Mouse (Mus musculus): ENCODE measurements around the gene Mum1. TPM values are rescaled to one million over a fixed set of nuclear protein-coding genes. Genes with fewer than 3 reads are reported as not detected.
A peak's percentile ranks its signal among the peaks of the same experiment; 100 is the strongest.

Mum1 gene
- polyA plus RNA-seq, 1 experiment from 2014 or later, result 43.7 TPM

DNA sequence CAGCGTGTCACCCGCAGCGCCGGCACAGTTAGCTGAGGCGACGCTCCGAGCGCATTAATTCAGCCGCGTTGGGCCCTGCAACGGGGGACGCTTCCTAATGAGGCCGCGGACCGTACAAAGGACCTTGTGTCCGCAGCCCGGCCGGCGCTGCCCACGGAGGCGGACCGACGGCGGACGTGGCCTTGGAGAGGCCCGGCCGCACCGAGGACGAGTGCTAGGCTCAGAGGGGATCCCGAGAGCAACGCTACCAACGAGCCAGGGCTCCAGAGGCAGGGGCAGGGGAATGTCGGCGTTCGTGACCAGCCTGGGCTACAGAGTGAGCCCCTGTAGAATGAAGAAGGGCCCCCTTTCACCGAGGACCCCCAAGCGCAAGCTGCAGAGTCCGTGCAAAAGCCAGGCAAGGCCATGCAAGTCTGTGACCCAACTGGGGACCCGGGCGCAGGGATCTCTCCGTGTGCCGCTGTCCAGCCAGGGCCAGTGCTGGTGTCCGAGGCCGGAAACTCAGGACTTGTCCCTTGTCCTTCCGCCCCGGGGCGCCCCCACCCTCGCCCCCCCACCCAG lies 35.7 kb upstream of the Mum1 start:
- peaks cover 15% of the 10 kb centered on the region for H3K36me3 ChIP-seq
- peak overlapping the region; percentile 87 for H3K4me2 ChIP-seq
- peak overlapping the region; percentile 78 for H3K9ac ChIP-seq
- H3K27ac ChIP-seq (replicated peaks), result no peak overlapping the region
- ATAC-seq (ENCODE audit: extremely low read depth, insufficient number of reproducible peaks, low FRiP score, low TSS enrichment), result no peak; the same call in 1 of the 2 replicates
- no peaks in the 10 kb centered on the region for H3K9me3 ChIP-seq
- peaks cover 76% of the 10 kb centered on the region for H3K27me3 ChIP-seq (replicated peaks)
- H3K4me3 ChIP-seq, result peak overlapping the region; percentile 55
- peaks cover 40% of the 10 kb centered on the region for H3K4me1 ChIP-seq
- under 1% methylated on average over 48 of the region's 48 CpGs for WGBS

DNA sequence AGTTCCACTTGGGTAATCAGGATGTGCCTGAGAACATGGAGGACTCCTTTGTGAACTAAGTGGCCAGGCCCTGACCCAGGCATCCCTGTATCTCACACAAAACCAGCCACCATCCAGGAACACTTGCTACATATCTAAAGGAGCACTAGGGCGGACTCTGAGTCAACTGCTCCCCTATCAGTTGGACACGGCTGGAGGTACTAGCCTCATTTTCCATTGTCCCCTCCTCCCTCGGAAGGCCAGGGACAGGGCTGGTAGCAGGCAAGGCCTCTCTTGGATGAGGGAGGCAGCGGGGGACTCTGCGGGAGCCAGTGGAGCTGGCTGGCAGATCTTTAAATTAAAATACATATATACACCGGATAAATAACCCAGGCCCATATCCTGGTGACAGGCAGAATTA lies 32.3 kb upstream of the Mum1 start:
- peaks cover 3% of the 10 kb centered on the region; the same call in 1 of the 2 replicates for H3K36me3 ChIP-seq
- no peaks in the 10 kb centered on the region for H3K9me3 ChIP-seq
- H3K4me1 ChIP-seq, result peaks cover 30% of the 10 kb centered on the region
- 58% methylated on average over 6 of the region's 6 CpGs for WGBS
- no peak for ATAC-seq (ENCODE audit: extremely low read depth, insufficient number of reproducible peaks, low FRiP score, low TSS enrichment)
- H3K27me3 ChIP-seq (replicated peaks), result peaks cover 43% of the 10 kb centered on the region
- H3K4me3 ChIP-seq, result no peak overlapping the region
- no peak overlapping the region for H3K27ac ChIP-seq (replicated peaks)
- no peak overlapping the region for H3K4me2 ChIP-seq
- peak overlapping the region; percentile 30; the same call in 1 of the 2 replicates for H3K9ac ChIP-seq

DNA sequence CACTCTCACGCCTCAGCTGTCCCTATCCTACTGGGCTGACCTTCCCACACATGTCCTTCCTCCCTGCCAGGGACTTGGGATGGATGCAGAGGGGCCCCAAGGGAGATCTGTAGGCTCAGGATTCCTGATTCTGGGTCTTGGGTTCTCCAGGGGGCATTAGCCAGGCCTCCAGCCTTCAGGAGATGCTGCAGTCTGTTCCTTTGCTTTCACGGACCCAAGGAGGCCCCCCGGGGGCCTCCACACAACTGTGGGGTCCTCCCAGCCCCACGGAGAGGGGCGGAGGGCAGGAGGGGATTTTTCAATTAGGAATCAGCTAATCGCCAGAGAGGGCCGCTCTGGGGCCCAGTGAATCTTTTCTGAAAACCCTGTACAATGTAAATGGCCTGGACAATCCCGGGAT lies 31.8 kb upstream of the Mum1 start:
- H3K4me2 ChIP-seq, result no peak overlapping the region
- WGBS, result 64% methylated on average over 8 of the region's 8 CpGs
- H3K27ac ChIP-seq (replicated peaks), result no peak overlapping the region
- peaks cover 30% of the 10 kb centered on the region for H3K4me1 ChIP-seq
- peaks cover 38% of the 10 kb centered on the region for H3K27me3 ChIP-seq (replicated peaks)
- ATAC-seq (ENCODE audit: extremely low read depth, insufficient number of reproducible peaks, low FRiP score, low TSS enrichment), result no peak
- no peak overlapping the region for H3K4me3 ChIP-seq
- H3K36me3 ChIP-seq, result no peaks in the 10 kb centered on the region
- no peaks in the 10 kb centered on the region for H3K9me3 ChIP-seq
- H3K9ac ChIP-seq, result peak overlapping the region; percentile 30; the same call in 1 of the 2 replicates

DNA sequence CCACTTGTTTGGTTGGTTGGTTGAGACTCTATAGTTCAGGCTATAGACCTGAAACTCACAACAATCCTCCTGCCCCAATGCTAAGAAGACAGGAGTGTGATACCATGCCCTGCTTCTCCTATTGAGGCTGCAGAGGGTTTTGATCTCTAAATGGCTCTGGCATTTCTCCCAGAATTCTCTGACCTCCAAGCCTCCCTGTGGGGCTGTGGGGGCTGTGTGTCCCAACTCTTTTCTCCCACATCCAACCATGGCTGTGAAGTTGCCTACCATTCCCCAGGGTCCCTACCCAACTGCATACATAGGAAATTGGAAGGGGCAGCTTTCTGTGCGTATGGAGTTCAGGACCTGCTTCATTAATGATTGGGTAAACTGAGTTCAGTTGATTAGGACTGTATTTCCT lies 30.1 kb upstream of the Mum1 start:
- H3K9ac ChIP-seq, result no peak overlapping the region
- H3K4me2 ChIP-seq, result no peak overlapping the region
- 92% methylated on average over 1 of the region's 1 CpGs for WGBS

DNA sequence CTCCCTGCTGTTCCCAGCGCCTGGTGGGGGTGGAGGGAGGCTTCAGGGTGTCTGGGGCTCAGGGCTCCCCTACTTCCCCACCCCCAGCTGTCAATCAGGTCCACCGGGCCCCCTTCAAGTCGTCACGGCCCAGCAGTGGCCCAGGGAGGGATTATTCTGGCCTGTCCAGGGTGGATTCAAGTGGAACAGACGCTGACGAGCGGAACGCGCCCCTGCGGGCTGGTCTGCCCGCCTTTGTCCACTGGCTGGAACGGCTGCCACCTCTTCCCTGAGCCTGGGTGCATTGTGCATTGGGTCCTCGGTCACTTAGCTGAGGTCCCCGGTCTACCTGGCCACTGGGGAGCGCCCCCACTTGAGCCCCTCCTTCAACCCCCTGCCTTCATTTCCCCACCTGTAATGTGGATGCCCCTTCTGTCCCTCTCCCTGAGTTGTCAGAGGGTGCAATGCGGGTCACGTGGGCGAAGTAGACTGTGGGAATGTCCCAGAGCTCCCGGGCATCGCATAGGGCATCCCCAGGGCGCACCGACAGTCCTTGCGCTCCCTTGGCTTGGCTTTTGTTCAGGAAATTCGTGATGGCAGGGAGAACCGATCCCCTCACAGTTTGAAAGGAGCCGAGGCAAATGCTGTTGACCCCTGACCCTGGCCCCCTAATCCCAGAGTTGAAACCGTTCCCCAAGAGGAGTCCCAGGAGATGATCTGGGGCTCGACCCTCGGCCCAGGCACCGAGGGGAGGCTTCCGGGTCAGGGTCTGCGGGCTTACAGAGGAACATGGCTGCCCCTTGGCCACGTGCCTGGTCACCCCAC lies 29.3 kb upstream of the Mum1 start:
- Histone ChIP-seq H3K4me3 (no peak overlapping the region), H3K4me1 (peaks cover 18% of the 10 kb centered on the region), H3K4me2 (no peak overlapping the region), H3K27ac (replicated peaks) (no peak overlapping the region), H3K36me3 (no peaks in the 10 kb centered on the region), H3K9me3 (no peaks in the 10 kb centered on the region), H3K27me3 (replicated peaks) (peaks cover 13% of the 10 kb centered on the region), H3K9ac (no peak overlapping the region)
- 77% methylated on average over 33 of the region's 33 CpGs for WGBS
- no peak for ATAC-seq (ENCODE audit: extremely low read depth, insufficient number of reproducible peaks, low FRiP score, low TSS enrichment)

More for the DNA sequence above, 30.1 kb upstream of the Mum1 start:
- no peak overlapping the region for H3K4me3 ChIP-seq
- H3K27ac ChIP-seq (replicated peaks), result no peak overlapping the region
- H3K9me3 ChIP-seq, result no peaks in the 10 kb centered on the region
- no peak for ATAC-seq (ENCODE audit: extremely low read depth, insufficient number of reproducible peaks, low FRiP score, low TSS enrichment)
- H3K27me3 ChIP-seq (replicated peaks), result peaks cover 21% of the 10 kb centered on the region
- H3K36me3 ChIP-seq, result no peaks in the 10 kb centered on the region
- peaks cover 18% of the 10 kb centered on the region for H3K4me1 ChIP-seq

DNA sequence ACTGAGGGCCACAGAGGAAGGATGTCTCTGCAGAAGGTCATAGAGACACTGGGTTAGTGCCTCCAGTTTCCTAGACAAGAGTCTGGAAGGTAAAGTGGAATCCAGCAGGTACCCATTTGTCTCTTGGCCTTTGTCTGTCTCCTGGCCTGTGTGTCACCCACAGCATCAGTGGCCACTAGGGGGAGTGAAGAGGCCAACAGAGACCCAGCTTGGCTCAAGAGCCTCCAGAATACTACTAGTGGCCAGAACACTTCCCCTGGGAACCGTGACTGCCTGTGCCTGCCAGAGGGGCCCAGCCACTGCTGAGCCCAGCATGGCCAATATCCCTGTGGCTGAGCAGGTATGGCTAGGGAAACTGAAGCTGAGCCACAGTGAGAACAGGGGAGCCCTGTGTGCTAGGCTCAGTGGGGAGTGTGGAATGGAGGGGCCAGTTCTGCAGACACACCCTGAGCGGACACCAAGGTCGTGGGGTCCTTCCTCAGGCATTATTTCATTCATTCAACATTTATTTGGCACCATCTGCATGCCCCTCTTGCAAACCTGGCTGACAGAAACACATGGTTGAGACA lies 26.7 kb upstream of the Mum1 start:
- peaks cover 4% of the 10 kb centered on the region; the same call in 1 of the 2 replicates for H3K27me3 ChIP-seq (replicated peaks)
- WGBS, result 57% methylated on average over 3 of the region's 3 CpGs

DNA sequence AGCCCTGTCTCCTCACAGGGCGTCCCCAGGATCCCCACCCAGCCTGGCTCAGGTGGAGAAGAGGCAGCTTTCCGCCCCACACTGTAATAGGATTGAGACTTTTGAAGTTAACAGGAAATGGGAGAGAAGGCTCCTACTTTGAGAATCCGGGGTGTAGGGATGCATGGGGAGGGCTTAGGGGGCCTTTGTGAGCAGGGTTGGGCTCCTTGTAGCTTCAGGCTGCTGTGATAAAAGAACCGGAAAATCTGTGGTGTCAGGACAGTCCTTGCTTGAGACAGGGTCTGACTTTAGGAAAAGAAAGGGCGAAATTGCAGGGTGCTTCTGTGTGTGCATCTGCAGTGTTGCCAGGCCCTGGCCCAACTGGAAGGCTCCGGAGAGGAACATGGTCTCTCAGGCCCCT lies 25.7 kb upstream of the Mum1 start:
- Histone ChIP-seq H3K4me3 (no peak overlapping the region), H3K4me2 (no peak overlapping the region), H3K9ac (0 out of 2 replicates have a peak overlapping the region, but pooled peaks have one; percentile 14), H3K36me3 (no peaks in the 10 kb centered on the region), H3K27me3 (replicated peaks) (peaks cover 4% of the 10 kb centered on the region; the same call in 1 of the 2 replicates), H3K9me3 (no peaks in the 10 kb centered on the region), H3K4me1 (peaks cover 7% of the 10 kb centered on the region), H3K27ac (replicated peaks) (no peak overlapping the region)
- no peak for ATAC-seq (ENCODE audit: extremely low read depth, insufficient number of reproducible peaks, low FRiP score, low TSS enrichment)
- 70% methylated on average over 6 of the region's 6 CpGs for WGBS

More for the DNA sequence above, 26.7 kb upstream of the Mum1 start:
- Histone ChIP-seq H3K4me1 (peaks cover 8% of the 10 kb centered on the region), H3K9ac (no peak overlapping the region), H3K4me2 (no peak overlapping the region), H3K4me3 (no peak overlapping the region), H3K36me3 (no peaks in the 10 kb centered on the region), H3K9me3 (no peaks in the 10 kb centered on the region), H3K27ac (replicated peaks) (no peak overlapping the region)
- 0 out of 2 replicates have a peak, but pooled peaks have one; percentile 31 for ATAC-seq (ENCODE audit: extremely low read depth, insufficient number of reproducible peaks, low FRiP score, low TSS enrichment)

DNA sequence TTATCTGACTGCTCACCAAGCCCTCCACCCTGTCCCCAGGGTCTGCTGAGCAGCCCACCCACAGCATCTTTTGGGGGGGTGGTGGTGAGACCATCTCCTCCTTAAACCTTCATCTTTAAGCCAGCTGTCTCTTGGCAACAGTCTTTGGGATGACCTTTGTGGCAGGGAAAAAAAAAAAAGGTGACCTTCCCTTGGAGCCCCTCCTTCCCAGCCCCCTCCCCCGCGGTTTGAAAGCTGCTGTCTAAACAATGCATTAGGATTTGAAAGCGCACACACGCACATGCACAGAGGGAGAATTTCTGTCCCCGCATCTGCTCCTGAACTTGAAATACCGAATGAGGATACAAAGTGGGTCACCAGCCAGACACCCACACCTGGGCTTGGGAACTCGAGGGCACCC lies 22.2 kb upstream of the Mum1 start:
- 30% methylated on average over 7 of the region's 7 CpGs for WGBS
- Histone ChIP-seq H3K27me3 (replicated peaks) (peaks cover 23% of the 10 kb centered on the region), H3K9ac (peak overlapping the region; percentile 19), H3K4me3 (no peak overlapping the region), H3K4me1 (peaks cover 9% of the 10 kb centered on the region), H3K36me3 (no peaks in the 10 kb centered on the region), H3K4me2 (no peak overlapping the region), H3K9me3 (no peaks in the 10 kb centered on the region), H3K27ac (replicated peaks) (no peak overlapping the region)
- no peak for ATAC-seq (ENCODE audit: extremely low read depth, insufficient number of reproducible peaks, low FRiP score, low TSS enrichment)

DNA sequence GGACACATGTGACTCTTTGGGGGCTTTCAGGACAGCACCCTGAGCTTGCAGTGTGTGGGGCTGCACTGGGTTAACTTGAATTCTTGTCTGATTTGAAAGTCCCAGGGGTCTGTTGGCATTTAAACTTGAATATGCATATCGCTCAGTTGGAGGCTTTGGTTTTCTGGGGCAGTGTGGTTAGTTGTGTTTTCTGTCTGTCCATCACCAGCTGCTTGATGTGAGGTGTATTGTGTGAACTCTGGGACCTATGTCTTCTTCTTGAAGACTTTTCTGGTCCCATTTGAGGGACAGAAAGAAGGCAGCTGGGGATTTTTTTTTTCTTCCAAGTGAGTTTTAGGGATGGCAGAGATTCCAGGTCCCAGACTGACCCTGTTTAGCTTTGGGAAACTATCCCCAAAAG lies 19.0 kb upstream of the Mum1 start:
- ATAC-seq (ENCODE audit: extremely low read depth, insufficient number of reproducible peaks, low FRiP score, low TSS enrichment), result no peak
- no peak overlapping the region for H3K4me3 ChIP-seq
- H3K4me2 ChIP-seq, result no peak overlapping the region
- no peak overlapping the region for H3K27ac ChIP-seq (replicated peaks)
- H3K9ac ChIP-seq, result no peak overlapping the region
- no peaks in the 10 kb centered on the region for H3K36me3 ChIP-seq
- peaks cover 31% of the 10 kb centered on the region for H3K27me3 ChIP-seq (replicated peaks)
- H3K4me1 ChIP-seq, result peaks cover 9% of the 10 kb centered on the region
- WGBS, result 53% methylated on average over 1 of the region's 1 CpGs
- H3K9me3 ChIP-seq, result no peaks in the 10 kb centered on the region

DNA sequence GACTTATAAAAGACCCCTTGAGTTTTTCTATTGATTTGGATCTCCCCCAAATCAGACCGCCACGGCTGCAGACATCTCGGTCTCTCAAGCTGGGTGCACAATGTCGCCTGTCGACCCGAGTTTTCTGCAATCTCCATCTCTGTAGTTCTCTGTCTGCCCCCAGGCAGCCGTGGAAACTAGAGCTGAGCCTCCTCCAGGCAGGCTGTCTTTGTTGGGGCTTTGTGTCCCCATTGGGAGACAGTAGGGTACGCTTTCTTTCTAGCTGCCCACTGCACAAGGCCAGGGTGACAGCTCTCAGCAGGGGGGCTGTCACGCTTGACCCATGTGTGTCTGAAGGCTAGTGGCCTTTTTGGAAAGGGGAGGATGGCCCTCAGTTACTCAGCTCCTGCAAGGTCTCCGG lies 18.6 kb upstream of the Mum1 start:
- Histone ChIP-seq H3K27ac (replicated peaks) (no peak overlapping the region), H3K27me3 (replicated peaks) (peaks cover 31% of the 10 kb centered on the region), H3K4me2 (no peak overlapping the region), H3K9me3 (no peaks in the 10 kb centered on the region), H3K4me3 (no peak overlapping the region), H3K4me1 (peaks cover 9% of the 10 kb centered on the region), H3K36me3 (no peaks in the 10 kb centered on the region), H3K9ac (no peak overlapping the region)
- 71% methylated on average over 10 of the region's 10 CpGs for WGBS
- ATAC-seq (ENCODE audit: extremely low read depth, insufficient number of reproducible peaks, low FRiP score, low TSS enrichment), result no peak

DNA sequence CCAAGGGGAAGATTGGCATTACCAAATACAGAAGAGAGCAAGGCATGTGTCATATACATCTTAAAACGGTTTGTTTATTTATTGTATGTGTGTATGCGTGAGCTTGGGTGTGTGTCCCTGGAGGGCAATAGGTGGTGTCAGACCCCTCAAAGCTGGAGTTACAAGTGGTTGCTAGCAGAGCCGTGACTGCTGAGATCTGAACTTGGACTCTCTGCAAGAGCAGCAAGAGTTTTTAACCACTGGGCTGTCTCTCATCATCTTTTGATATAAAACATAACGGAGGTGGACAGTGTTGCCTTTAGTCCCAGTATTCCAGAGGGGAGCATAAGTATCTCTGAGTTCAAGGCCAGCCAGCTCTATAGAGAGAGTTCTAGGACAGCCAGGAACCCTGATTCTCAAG lies 18.0 kb upstream of the Mum1 start:
- no peak overlapping the region for H3K4me3 ChIP-seq
- peaks cover 9% of the 10 kb centered on the region for H3K4me1 ChIP-seq
- H3K27me3 ChIP-seq (replicated peaks), result peaks cover 31% of the 10 kb centered on the region
- no peak overlapping the region for H3K9ac ChIP-seq
- H3K9me3 ChIP-seq, result no peaks in the 10 kb centered on the region
- no peak for ATAC-seq (ENCODE audit: extremely low read depth, insufficient number of reproducible peaks, low FRiP score, low TSS enrichment)
- no peak overlapping the region for H3K27ac ChIP-seq (replicated peaks)
- WGBS, result 73% methylated on average over 4 of the region's 4 CpGs
- H3K4me2 ChIP-seq, result no peak overlapping the region
- H3K36me3 ChIP-seq, result no peaks in the 10 kb centered on the region

All from heart, embryonic 13.5 days (tissue).